Mouse (Mus musculus) thymus, postnatal 0 days (tissue): ENCODE data around the gene Herc2. TPM values are rescaled to one million over a fixed set of nuclear protein-coding genes. Genes with fewer than 3 reads are reported as not detected.
"Not testable (repeated sequence)": the region's sequence is repeated elsewhere in the genome, so short reads cannot be mapped to it uniquely, and the experiment has no call there.

ENCODE experiments used
- DNase-seq: peaks from one replicate; pipeline ENCODE4 v3.0.0-alpha.2; 2015; ENCODE audit warnings: low spot score
- polyA plus RNA-seq: library from polyadenylated mRNA; unstranded; fragments of >200 nt; fragmentation: Nextera tagmentation; extraction: Ambion mirVana; gene quantifications from 2 replicates; pipeline ENCODE4 v1.2.1, GENCODE M21; 2015

Gene Herc2
- polyA plus RNA-seq: 19.0 and 22.7 TPM in 2 replicates

DNA sequence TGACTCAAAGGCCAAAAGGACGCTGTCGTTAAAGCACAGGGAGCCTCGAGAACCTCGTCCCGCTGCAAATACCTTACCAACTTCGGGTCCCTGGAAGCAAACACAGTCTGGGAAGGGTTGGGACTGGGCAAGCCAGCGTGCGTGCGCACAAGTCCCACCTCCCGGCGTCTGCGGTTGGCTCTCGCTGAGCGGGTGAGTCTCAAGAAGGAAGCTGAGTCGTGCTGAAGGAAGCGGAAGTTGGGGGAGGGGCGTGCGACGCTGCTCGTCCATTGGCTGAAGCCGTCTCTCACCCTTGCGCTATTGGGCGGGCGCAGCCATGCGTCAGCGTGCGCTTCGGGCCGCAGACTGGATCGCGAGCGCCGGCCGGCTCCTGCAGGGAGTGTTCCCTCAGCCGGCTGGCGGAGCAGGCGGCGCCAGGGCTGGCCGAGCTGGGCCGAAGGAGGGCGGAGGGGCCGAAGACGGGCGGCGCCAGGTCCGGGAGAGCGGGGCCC, at the start of gene Herc2:
Herc2 (plus strand) TSS at position 366 of the 491 bp plus-strand sequence.
- DNase-seq: peak; percentile 98

DNA sequence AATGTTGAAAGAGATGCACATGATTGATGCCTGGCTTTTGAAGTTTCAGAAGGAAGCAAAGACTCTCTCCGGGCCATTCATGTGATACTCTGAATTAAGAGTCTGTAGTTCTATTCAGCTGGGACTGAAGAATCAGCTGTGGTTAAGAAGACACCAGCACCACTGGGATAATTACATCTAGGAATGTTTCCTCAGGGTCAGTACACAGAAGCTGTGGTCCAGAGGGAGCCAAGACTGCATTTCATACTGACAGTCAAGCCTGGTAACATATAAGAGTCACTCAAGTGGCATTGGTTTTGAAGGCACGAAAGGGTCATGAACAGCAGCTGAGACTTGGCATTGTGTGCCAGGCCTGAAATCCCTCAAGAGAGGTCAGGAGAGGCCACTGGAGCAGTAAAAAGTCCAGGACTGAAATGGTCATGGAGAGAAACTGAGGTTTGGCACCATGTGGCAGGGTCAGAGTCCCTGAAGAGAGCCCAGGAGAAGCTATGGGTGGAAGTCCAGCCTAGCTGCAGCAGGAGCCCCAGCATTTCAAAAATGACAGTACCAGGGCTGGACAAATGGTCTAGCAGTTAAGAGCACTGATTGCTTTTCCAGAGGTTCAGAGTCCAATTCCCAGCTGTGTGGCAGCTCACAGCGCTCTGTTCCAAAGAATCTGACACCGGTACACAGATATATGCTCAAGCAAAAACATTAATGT, 39.5 kb upstream of the Herc2 start:
- no peak for DNase-seq

DNA sequence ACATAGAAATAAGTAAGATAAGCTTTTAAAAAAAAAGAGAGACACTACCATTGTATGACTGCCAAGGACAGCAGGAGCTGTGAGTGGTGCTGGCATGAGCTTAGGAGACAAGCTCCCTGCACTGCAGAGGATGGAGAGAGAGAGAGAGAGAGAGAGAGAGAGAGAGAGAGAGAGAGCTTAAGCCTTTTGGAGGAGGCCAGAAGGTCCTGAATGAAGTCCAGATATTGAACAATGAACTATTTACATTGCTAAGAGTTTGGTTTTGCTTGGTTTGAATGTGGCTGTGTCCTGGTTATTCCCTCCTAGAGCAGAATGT, 39.0 kb upstream of the Herc2 start:
- no peak for DNase-seq

GRCm38 (mm10) chr7:56013261-56014001, 36.6 kb upstream of the Herc2 start:
- DNase-seq: no peak

GRCm38 (mm10) chr7:56014002-56014702, 35.8 kb upstream of the Herc2 start:
- not testable (repeated sequence) for DNase-seq

DNA sequence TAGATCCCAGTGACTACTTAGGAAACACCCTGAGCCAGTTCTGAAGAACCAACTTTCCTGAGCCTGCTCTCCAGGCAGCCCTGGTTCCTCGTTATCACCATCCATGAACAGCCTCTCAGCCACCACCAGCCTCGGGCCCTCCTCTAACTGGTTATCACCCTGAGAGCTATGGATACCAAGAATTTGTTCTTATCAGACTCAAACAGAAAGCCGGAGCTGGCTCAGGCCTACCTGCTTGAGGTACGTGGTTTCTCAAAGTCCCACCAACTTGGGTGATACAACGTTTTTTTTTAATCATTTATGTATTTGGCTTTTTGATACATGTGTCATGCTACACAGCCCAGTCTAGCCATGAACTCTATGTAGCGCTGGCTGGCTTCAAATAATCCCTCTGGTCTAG, 34.8 kb upstream of the Herc2 start:
- DNase-seq: no peak

- DNase-seq: no peak
Measured at GRCm38 (mm10) chr7:56015837-56016236, 34.2 kb upstream of the Herc2 start.

DNA sequence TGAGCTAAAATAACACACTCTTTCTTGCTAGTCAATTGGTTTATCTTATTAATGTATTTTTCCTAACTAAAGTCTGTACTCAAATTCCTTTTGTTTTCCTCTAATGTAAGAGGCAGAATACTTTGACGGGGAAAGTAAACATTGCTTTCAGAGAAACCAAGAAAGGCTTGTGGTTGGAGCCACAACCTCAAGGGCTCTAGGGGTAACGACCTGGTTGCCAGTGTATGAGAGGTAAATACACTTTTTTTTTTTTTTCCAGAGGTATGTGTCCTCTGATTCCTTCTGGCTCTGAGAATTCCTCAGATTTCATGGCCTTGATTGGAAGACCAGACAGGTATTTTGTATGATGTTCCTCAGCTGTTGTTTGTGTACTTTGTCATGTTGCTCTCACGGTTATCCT, 32.2 kb upstream of the Herc2 start:
- DNase-seq: no peak

GRCm38 (mm10) chr7:56018446-56018971, 31.5 kb upstream of the Herc2 start:
- peak; percentile 3 for DNase-seq

GRCm38 (mm10) chr7:56018972-56019929, 30.7 kb upstream of the Herc2 start:
- peak; percentile 27 for DNase-seq

- DNase-seq: no peak
Measured at GRCm38 (mm10) chr7:56019930-56020253, 30.1 kb upstream of the Herc2 start, which contains the start of gene Nipa1. Gene Nipa1, minus strand, starts transcription at chr7:56019954.

GRCm38 (mm10) chr7:56023586-56023985, 26.4 kb upstream of the Herc2 start:
- DNase-seq: no peak

GRCm38 (mm10) chr7:56042353-56042752, 7.6 kb upstream of the Herc2 start:
- DNase-seq: peak; percentile 74

GRCm38 (mm10) chr7:56043577-56044266, 6.3 kb upstream of the Herc2 start:
- no peak for DNase-seq

DNA sequence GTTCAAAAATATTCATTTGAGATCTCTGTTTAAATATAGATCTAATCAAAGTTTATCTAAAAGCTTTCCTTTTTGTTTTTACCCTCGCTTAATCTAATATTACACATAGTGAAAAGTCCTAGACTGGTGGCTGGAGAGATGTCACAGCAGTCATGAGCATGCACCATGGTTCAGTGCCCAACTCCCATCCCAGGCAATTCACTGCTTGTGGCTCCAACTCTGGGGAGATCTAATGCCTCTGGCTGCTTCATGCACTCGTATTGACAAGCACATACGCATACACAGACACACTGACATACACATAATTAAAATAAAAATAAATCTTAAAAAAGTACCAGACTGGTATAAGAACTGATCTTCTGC, 5.7 kb upstream of the Herc2 start:
- DNase-seq: no peak

DNA sequence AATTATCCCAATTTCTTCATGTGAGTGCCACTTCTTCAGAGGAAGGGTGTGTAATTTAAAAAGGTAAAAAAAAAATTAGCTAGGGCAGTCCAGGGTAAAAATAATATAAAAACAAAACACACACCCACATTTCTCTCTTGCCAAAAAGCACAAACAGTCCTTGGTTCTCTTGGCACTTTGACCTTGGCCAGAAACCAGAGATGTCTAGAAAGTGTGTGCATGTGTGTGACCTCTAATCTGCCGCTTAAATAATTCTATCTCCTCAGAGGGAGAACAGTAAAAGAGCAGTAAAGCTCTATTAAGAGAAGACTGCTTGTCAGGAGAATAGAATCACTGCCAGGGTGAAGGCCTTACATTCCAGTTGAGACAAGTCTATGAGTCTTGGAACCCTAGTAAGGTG, 2.8 kb upstream of the Herc2 start:
- no peak for DNase-seq

DNA sequence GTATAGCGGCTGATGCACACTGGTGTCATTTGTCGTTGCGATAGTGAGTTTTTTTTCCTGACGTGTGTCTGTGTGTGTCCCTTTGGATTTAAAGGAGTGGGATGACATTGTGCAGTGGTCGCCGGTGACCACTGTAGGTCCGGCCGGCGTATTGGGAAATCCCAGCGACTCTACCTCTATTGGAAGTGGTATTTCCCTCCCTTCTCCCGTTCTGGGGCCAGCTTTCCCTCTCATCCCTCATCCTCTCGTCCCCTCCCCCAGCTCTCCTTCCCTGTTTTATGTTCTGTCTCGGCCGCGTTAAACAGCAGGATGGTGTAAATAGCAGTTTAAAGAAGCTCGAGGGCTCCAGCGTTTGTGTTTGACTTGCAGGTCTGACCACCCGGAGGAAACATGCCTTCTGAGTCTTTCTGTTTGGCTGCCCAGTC, 503 bp downstream of the Herc2 start:
- DNase-seq: no peak

- DNase-seq: no peak
Measured at GRCm38 (mm10) chr7:56052996-56053395, 3.0 kb downstream of the Herc2 start.

DNA sequence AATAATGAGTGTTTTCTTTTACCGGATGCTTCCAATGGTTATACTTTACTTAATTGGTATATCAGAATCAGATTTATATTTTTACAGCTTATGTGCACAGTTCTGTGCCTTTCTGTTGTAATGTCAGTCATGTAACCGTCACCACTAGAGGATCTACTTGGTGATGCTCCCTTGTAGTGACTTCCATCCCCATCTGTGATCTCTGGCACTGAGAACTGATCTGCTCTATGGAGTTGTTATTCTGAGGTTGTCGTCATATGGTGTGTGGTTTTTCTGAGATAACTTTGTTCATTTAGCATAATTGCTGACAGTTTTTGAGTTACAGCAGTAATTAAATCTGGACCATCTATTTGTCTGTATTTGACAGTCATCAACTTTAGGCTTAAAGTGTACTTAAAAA, 5.3 kb downstream of the Herc2 start:
- DNase-seq: no peak

DNA sequence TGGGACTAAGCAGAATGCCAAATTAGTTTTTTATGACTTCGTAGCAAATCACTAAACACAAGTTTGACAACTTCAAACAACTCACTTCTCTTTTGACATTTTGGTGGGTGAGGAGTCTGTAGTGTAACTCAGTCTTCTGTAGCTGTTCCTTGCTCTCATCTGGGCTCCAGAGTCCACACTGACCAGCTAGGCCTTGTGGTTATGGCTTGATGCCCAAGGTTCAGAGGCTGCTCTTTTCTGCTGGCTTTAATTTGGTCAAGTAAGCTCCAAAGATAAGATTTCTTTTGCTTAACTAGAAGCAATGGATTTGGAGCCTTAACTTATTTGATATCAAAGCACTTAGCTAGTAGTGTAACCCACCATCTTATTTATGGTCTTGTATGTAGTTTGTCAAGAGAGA, 14.9 kb downstream of the Herc2 start:
- DNase-seq: no peak
